Mouse (Mus musculus) ES-E14 (cell line): ENCODE results near the gene Rundc3a. TPM values are rescaled to one million over a fixed set of nuclear protein-coding genes. Genes with fewer than 3 reads are reported as not detected.

Experiments
- DNase-seq: peaks from one replicate; pipeline ENCODE4 v3.0.0-alpha.2; 2013; ENCODE audit warnings: low read depth, low spot score
- H3K27ac ChIP-seq: 2 replicates; pipeline ENCODE4 v1.5.1; 2012; ENCODE audit warnings: low read depth, mild to moderate bottlenecking, low read length, moderate library complexity, mixed read lengths; ENCODE audit not compliant: poor library complexity, insufficient read depth, severe bottlenecking
- H3K36me3 ChIP-seq: 2 replicates; pipeline ENCODE4 v1.6.1; 2012; ENCODE audit warnings: mild to moderate bottlenecking, low read length, moderate library complexity, mixed read lengths; ENCODE audit not compliant: control insufficient read depth, poor library complexity, insufficient read depth, severe bottlenecking
- H3K4me1 ChIP-seq, 2 experiments: fragments of 150-350 bp in 1 of 2; sonication (generic) in 1 of 2; 2 replicates each; pipeline ENCODE4 v1.6.1; 2012; ENCODE audit warnings: low read length in 2 of 2, mild to moderate bottlenecking in 1 of 2, mixed read lengths in 1 of 2; ENCODE audit not compliant: control insufficient read depth in 2 of 2, insufficient read depth in 2 of 2, poor library complexity in 1 of 2
- H3K4me3 ChIP-seq, 2 experiments: fragments of 150-350 bp in 1 of 2; sonication (generic) in 1 of 2; 2 replicates each; pipeline ENCODE4 v1.5.1; 2012; ENCODE audit warnings: low read length in 2 of 2, low read depth in 1 of 2, mild to moderate bottlenecking in 1 of 2, mixed read lengths in 1 of 2; ENCODE audit not compliant: insufficient read depth in 1 of 2, poor library complexity in 1 of 2, severe bottlenecking in 1 of 2
- H3K9ac ChIP-seq: 2 replicates; pipeline ENCODE4 v1.6.1; 2012; ENCODE audit warnings: low read depth, mild to moderate bottlenecking, low read length, mixed read lengths; ENCODE audit not compliant: poor library complexity, insufficient read depth, severe bottlenecking
- H3K9me3 ChIP-seq: fragments of 150-350 bp; sonication (generic); 2 replicates; pipeline ENCODE4 v1.6.1; 2012; ENCODE audit warnings: low read depth, mild to moderate bottlenecking, low read length; ENCODE audit not compliant: control insufficient read depth, insufficient read depth
- CHD2 ChIP-seq: IDR thresholded peaks from 2 replicates; pipeline ENCODE4 v1.6.1; 2014; ENCODE audit warnings: mild to moderate bottlenecking, low read depth, low read length, inconsistent platforms
- HCFC1 ChIP-seq: IDR thresholded peaks from 2 replicates; pipeline ENCODE4 v1.6.1; 2012; ENCODE audit warnings: low read length, inconsistent platforms, borderline replicate concordance; ENCODE audit not compliant: insufficient read depth
- MAFK ChIP-seq: IDR thresholded peaks from 2 replicates; pipeline ENCODE4 v1.6.1; 2014; ENCODE audit warnings: mild to moderate bottlenecking, low read depth, low read length, inconsistent platforms; ENCODE audit not compliant: insufficient read depth
- ZC3H11A ChIP-seq: IDR thresholded peaks from 2 replicates; pipeline ENCODE4 v1.6.1; 2012; ENCODE audit warnings: low read depth, mild to moderate bottlenecking, inconsistent platforms, low read length, borderline replicate concordance
- ZNF384 ChIP-seq: IDR thresholded peaks from 2 replicates; pipeline ENCODE4 v1.6.1; 2012; ENCODE audit warnings: low read depth, low read length, inconsistent platforms
- in situ Hi-C, 2 experiments: fragments of 600-800 bp; cut with MboI; formaldehyde crosslinking; loops; one replicate each; pipeline ENCODE4 v1.15.1; 2025; ENCODE audit warnings: low sequenced_read_pairs in 2 of 2, inconsistent platforms in 1 of 2; ENCODE audit not compliant: unreplicated experiment in 2 of 2
- total RNA-seq: library from RNA; depleted of rRNA; stranded (reverse); fragments of 300-350 nt; gene quantifications from 2 replicates; pipeline ENCODE4 v1.2.3, GENCODE M21; 2012

The Rundc3a gene
- total RNA-seq, 1 experiment = 6.7 TPM

GRCm38 (mm10) chr11:102431728-102432114 is 38.5 kb downstream of the Rundc3a start:
- DNase-seq = no peak
- no peak overlapping the region for H3K4me3 ChIP-seq
- no peak overlapping the region for H3K9ac ChIP-seq
- in situ Hi-C loops = loop anchor here in 1 of 2 experiments (10.0 kb wide), 1 partner anchor 107 kb away; no protein-coding TSS in a partner anchor
- peaks cover 33% of the 10 kb centered on the region for H3K36me3 ChIP-seq
- TF ChIP-seq ZNF384 = no peak
- no peak for TF ChIP-seq HCFC1
- no peak for TF ChIP-seq MAFK
- no peak for TF ChIP-seq ZC3H11A
- no peak for TF ChIP-seq CHD2
- no peak overlapping the region for H3K27ac ChIP-seq
- H3K4me1 ChIP-seq = peaks cover 0 to 11% of the 10 kb centered on the region in 2 experiments; a peak in 3 of 4 replicates
- H3K9me3 ChIP-seq = no peaks in the 10 kb centered on the region

- H3K4me3 ChIP-seq = no peak overlapping the region
- H3K9me3 ChIP-seq = no peaks in the 10 kb centered on the region
- TF ChIP-seq HCFC1 = no peak
- TF ChIP-seq ZNF384 = no peak
- no peak for TF ChIP-seq CHD2
- TF ChIP-seq MAFK = no peak
- no peak for TF ChIP-seq ZC3H11A
- H3K9ac ChIP-seq = no peak overlapping the region
- no peak for DNase-seq
- H3K4me1 ChIP-seq = peaks cover 0 to 11% of the 10 kb centered on the region in 2 experiments; a peak in 3 of 4 replicates
- in situ Hi-C loops = loop anchor here in 1 of 2 experiments (10.0 kb wide), 1 partner anchor 107 kb away; no protein-coding TSS in a partner anchor
- no peak overlapping the region for H3K27ac ChIP-seq
- peaks cover 33% of the 10 kb centered on the region for H3K36me3 ChIP-seq
These were observed 39.1 kb downstream of the Rundc3a start for GRCm38 (mm10) chr11:102432115-102432843.

GRCm38 (mm10) chr11:102432896-102433295 is 39.7 kb downstream of the Rundc3a start:
- H3K36me3 ChIP-seq = peaks cover 33% of the 10 kb centered on the region
- no peaks in the 10 kb centered on the region for H3K9me3 ChIP-seq
- H3K9ac ChIP-seq = no peak overlapping the region
- DNase-seq = no peak
- H3K4me3 ChIP-seq = no peak overlapping the region
- peaks cover 0 to 11% of the 10 kb centered on the region in 2 experiments; a peak in 3 of 4 replicates for H3K4me1 ChIP-seq
- TF ChIP-seq CHD2 (no peak), MAFK (no peak), ZC3H11A (no peak)
- in situ Hi-C loops = loop anchor here in 1 of 2 experiments (10.0 kb wide), 1 partner anchor 108 kb away; no protein-coding TSS in a partner anchor
- no peak overlapping the region for H3K27ac ChIP-seq

- Histone ChIP-seq H3K9ac (no peak overlapping the region), H3K4me3 (no peak overlapping the region), H3K36me3 (peaks cover 33% of the 10 kb centered on the region), H3K9me3 (no peaks in the 10 kb centered on the region), H3K27ac (no peak overlapping the region), H3K4me1 (peaks cover 0 to 11% of the 10 kb centered on the region in 2 experiments; a peak in 3 of 4 replicates)
- no peak for TF ChIP-seq HCFC1
- no peak for TF ChIP-seq ZC3H11A
- no peak for TF ChIP-seq MAFK
- no peak for TF ChIP-seq CHD2
- no peak for TF ChIP-seq ZNF384
- in situ Hi-C loops = loop anchor here in 1 of 2 experiments (10.0 kb wide), 1 partner anchor 109 kb away; no protein-coding TSS in a partner anchor
- DNase-seq = no peak
These were observed 40.7 kb downstream of the Rundc3a start for GRCm38 (mm10) chr11:102433866-102434265.
